Mouse (Mus musculus) frontal cortex, adult (tissue): ENCODE results near the gene Rpl21.

ENCODE experiments used
- ATAC-seq: cut with Nextera tagmentation; 2 replicates; pipeline ENCODE4 v1.9.2; 2017; ENCODE audit warnings: mild to moderate bottlenecking, moderate library complexity, mixed read lengths; ENCODE audit not compliant: low TSS enrichment

Gene Rpl21

DNA sequence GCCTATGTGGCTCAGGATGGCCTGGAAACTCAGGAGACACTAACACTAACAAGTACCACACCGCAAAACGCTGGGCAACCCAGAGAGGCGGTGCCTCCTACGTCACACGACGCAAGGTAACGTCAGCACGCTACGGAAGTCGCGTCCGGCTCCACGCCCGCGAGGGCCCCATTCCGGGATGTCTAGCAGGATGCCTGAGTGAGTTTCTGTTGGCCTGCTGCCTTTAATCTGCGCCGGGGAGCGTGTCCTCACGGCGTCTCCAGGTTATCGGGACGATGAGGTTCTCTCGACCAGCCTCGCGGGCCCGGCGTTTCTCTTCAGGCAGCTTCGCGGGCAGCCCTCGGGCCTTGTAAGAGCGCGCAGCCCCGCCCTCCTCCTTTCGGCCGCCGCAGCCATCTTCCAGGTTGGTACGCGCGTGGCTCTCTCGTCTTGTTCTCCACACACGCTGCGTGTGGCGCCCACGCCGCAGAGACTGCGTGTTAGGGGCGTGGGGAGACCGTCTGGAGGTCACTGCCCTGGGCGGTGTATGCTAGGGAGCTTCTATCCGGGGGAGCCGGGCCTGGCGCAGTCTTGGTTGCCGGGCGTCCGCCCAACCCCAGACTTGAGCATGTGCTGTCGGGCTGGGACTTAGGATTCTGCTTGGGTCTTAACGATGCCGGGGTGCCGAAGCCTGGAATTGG is at the start of gene Rpl21:
Gene Rpl21 (plus strand): TSS at position 122 of the 680 bp plus-strand sequence.
- peak; percentile 99 for ATAC-seq

DNA sequence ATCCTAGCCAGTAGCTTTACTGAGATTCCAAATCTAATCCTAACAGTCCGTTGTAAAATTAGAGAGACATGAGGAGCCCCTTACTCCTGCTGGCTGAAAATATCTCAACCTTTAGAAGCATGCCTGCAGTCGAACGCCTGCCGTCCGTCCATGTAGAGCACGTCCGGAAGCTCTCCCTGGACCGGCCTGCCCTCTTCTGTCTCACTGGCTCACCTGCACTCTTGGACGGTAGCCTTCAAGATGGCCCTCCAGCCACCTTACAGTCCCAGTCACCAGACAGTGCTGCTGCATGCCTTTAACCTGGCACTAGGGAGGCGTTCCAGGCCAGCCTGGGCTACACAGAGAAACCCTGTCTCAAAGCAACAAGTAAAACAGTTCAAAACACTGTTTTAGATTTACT is 49.4 kb upstream of the Rpl21 start:
- no peak for ATAC-seq

GRCm38 (mm10) chr5:146783891-146784290 is 48.8 kb upstream of the Rpl21 start:
- ATAC-seq, result no peak

DNA sequence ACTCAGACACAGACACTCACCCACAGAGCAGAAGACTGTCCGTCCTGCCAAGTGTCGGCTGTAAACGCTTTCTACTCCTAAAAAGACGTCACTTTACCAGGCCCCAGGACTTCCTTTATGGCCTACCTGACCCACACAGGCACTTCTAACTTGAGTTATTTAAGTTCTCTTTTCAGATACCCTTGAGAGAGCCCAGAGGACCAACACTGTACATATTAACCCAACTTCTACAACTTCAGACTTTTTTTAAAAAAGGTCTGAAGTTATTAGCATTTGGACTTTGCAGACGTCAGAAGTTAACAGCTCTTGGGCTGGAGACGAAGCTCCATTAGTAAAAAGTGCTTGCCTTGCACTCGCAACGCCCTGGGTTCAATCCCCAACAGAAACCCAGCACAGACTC is 46.6 kb upstream of the Rpl21 start:
- ATAC-seq, result no peak

- ATAC-seq, result no peak
These were observed 43.3 kb upstream of the Rpl21 start for GRCm38 (mm10) chr5:146789413-146789812.

GRCm38 (mm10) chr5:146790944-146791343 is 41.7 kb upstream of the Rpl21 start:
- peak; percentile 28; the same call in 1 of the 2 replicates for ATAC-seq

- ATAC-seq, result no peak
These were observed 40.4 kb upstream of the Rpl21 start for GRCm38 (mm10) chr5:146792140-146792791.

DNA sequence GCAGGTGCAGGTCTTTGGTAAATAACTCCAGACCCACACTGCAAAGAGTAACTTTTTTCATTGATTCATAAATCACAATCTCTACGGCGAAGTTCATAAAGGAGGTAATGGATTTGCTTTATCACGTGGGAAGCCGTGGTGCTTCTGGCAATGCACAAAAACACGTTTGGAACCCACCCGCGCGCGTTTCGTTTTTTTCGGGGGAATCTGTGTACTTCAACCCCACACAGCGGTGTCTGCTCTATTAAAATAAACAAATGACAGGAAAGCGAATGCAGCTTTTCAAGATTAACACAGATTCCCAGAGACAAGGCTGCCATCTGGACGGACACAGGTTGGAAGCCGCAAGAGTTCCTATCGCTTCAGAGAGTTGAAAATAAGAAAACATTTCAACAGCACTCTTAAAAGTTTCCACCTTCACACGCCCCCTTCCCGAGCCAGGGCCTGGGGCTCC is 39.0 kb upstream of the Rpl21 start:
- no peak for ATAC-seq

DNA sequence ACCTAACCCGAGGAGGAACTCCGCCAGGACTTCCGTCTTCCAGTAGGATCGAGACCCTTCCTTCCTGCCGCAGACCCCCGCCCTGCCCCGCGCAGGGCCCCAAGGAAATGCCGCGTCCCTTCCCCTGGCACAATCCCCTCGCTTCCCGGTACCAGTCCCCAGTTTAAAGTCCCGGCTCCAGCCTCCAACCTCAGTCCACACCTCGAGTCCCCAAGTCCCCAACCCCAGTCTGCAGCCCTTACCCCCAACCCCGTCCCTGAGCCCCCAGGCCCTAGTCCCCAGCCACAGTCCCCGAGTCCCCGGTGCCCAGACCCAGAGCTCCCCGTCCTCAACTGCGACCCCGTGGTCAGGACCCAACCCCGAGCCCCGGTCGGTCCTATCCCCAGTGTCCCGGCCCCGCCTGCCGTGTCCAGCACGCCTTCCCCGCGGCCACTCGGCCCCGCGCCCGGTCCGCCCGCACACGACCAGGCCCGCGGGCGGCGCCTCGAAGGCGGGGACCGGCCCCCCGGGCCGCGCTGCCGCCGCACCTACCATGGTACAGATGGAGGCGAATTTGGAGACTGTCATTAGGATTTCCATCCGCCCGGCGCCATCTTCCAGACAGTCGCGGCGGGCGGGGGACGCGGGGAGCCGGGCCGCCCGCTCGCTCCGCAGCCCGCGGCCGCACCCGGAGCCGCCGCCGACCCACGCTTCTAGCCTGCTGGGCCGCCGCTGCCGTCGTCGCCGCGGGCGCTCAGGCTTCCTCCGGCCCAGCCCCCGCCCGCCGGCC is 38.4 kb upstream of the Rpl21 start:
- ATAC-seq, result no peak

DNA sequence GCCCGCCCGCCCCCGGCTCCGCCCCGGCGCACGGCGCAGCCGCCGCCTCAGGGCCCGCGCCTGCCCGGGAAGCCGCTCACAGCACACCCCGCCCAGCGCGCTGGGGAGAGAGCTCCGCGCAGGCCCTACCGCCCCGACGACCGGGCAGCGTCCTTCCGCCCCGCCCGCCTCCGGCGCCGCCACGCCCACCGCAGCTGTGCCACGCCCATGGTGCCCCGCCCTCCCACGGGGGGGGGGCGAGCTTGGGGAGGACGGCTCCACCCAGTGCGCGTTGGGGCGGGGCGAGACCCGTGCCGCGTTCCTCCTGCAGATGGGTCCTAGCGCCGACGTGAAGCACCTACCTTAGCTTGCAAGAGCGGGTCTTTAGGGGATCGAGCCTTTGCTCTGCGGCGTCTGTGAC is 37.8 kb upstream of the Rpl21 start, which contains the start of gene Usp12:
Gene Usp12 (minus strand): TSS at position 154 of the 400 bp plus-strand sequence.
- ATAC-seq, result peak; percentile 88

GRCm38 (mm10) chr5:146795728-146796127 is 37.0 kb upstream of the Rpl21 start:
- no peak for ATAC-seq

GRCm38 (mm10) chr5:146798031-146798430 is 34.7 kb upstream of the Rpl21 start:
- ATAC-seq, result no peak

DNA sequence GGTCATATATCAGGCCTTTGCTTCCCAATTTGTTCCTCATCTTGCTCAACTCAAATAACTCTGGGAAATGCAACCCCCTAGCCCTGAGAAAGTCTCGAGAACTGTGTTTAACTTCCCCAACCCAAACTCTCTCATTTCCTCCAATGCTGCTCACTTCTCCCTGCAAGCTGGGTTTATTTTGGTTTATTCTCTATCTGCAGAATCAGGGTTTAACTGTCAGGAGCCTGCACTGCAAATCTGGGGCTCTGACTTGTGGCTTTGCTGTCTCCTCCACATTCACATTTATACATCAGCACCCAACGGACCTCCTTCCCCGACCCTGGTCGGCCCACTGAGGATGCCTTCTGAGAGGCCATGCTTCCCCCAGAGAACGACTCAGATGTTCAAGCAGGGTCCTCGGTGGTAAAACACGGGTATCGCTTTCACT is 26.7 kb upstream of the Rpl21 start:
- ATAC-seq, result no peak

GRCm38 (mm10) chr5:146809951-146810350 is 22.7 kb upstream of the Rpl21 start:
- ATAC-seq, result peak; percentile 84

GRCm38 (mm10) chr5:146812866-146813265 is 19.8 kb upstream of the Rpl21 start:
- ATAC-seq, result no peak

- no peak for ATAC-seq
These were observed 19.3 kb upstream of the Rpl21 start for GRCm38 (mm10) chr5:146813421-146813820.

DNA sequence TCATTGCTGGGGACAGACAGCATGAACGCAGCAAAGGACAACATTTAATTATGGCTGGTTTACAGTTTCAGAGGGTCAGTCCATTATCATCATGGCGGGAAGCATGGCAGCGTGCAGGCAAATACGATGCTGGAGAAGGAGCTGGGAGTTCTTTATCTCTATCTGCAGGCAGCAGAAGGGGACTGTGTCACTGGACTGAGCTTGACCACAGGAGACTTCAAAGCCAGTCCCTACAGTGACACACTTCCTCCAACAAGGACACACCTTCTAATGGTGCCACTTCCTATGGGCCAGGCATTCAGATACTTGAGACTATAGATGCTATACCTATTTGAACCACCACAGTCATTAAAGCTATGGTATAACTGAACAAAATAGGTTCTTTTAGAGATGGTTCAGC is 17.3 kb upstream of the Rpl21 start:
- ATAC-seq, result no peak

DNA sequence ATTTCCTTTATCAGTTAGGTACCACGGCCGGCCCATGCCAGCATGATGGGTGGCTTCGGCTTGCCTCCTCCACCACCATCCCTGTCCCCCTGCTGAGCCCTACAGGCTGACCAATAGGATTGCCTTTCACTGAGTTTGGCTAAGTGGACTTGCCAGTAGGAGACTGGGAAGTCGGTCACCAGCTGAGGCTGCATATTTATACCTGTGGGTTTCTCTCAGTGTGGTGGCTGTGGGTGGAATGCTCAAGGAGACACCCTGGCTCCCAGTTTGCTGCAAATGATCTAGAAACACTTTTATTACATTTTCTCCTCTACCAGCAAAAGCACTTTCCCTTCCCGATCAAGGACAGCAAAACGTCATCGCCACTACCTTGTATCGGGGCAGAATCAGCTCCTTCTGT is 15.1 kb upstream of the Rpl21 start:
- ATAC-seq, result peak; percentile 96

GRCm38 (mm10) chr5:146818906-146819623 is 13.6 kb upstream of the Rpl21 start:
- ATAC-seq, result no peak

DNA sequence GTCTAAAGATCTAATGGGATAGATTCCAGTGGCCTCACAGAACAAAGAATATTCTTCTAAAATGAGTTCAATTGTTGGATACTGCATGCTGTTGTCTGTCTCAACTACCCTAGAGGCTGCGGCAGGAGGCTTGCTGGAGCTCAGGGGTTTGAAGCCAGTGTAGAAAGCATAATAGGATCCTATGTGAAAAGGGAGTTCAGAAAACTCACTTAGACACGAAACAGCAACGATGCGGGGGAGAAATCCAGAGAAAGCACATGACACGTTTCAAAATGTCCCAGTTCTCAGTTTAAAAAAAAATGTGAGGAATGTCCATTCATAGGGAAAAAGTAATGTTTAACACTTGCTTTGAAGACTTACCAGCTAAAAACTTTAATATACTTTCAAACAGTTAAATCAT is 9.7 kb upstream of the Rpl21 start:
- ATAC-seq, result peak; percentile 79; the same call in 1 of the 2 replicates

- ATAC-seq, result no peak
These were observed 3.2 kb upstream of the Rpl21 start for GRCm38 (mm10) chr5:146829528-146829927.

GRCm38 (mm10) chr5:146832435-146832768 is 288 bp upstream of the Rpl21 start:
- no peak; the same call in 1 of the 2 replicates for ATAC-seq
